Mouse (Mus musculus) gastrocnemius, postnatal 36 days (tissue): ENCODE data around the gene Tmem117. TPM values are rescaled to one million over a fixed set of nuclear protein-coding genes. Genes with fewer than 3 reads are reported as not detected.
A peak's percentile ranks its signal among the peaks of the same experiment; 100 is the strongest.

Experiments used
- DNase-seq, 2 experiments: peaks; one replicate each; pipeline ENCODE4 v3.0.0; 2022
- intact Hi-C: fragments of 180-260 bp; cut with DNase I; formaldehyde crosslinking; loops from one replicate; pipeline ENCODE4 v1.15.1; 2025
- total RNA-seq, 2 experiments: library from RNA; stranded (reverse); gene quantifications; 2 replicates each; pipeline ENCODE4 v1.2.3; 2021

Gene Tmem117
- total RNA-seq, 2 experiments from 2014 or later: 21.2 to 21.3 TPM

DNA sequence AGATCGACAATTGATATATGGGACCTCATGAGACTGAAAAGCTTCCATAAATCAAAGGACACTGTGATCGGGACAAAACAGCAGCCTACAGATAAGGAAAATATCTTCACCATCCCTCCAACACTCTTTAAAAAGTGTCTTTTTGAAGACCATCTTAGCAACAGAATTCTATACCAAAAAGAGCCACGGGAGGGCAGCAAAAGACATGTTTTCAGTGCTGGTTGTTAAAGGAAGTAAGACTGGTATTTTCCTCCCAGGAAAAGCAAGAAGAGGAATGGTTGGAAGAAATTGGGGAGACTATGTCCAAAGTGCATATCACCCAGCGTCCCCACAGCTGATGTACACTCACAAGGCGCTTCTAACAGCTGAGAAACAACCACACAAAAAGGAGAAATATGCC is 93.7 kb downstream of the Tmem117 start:
- DNase-seq: peak in 1 of 2 experiments; percentile 24
- intact Hi-C loops: no loop called here

DNA sequence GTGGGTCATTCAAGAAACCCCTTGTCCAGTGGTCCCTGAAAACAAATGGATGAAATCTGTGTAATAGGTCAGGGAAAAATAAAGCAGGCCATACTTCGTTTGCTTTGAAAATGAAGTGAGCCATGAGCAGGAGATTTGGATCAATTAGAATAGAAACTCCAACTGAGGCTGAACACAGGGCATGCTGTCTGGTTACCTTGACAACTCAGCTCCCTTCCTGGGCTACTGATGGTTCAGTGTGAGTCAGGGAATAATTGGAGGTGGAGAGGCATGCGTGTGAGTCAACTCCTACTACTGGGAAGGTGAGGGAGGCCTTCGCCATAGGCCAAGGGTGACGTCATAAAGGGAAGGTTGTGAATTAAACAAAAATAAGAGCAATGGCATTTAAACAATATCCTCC is 103.1 kb downstream of the Tmem117 start:
- DNase-seq: no peak
- intact Hi-C loops: no loop called here

DNA sequence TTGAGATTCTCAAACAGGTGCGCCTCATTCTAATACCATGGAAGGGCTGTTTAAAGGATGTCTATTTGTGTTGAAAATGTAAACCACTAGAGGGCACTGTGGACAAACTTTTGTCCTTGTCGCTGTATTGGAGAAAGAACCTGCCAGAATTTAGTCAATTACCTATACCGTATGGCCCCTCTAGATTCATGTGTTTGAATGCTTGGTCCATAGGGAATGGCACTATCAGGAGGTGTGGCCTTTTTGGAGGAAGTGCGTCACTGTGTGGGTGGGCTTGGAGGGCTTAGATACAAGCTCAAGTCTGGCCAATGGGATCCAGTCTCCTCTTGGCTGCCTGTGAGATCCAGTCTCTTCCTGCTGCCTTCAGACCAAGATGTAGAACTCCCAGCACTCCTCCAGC is 140.2 kb downstream of the Tmem117 start:
- intact Hi-C loops: no loop called here
- no peak for DNase-seq

DNA sequence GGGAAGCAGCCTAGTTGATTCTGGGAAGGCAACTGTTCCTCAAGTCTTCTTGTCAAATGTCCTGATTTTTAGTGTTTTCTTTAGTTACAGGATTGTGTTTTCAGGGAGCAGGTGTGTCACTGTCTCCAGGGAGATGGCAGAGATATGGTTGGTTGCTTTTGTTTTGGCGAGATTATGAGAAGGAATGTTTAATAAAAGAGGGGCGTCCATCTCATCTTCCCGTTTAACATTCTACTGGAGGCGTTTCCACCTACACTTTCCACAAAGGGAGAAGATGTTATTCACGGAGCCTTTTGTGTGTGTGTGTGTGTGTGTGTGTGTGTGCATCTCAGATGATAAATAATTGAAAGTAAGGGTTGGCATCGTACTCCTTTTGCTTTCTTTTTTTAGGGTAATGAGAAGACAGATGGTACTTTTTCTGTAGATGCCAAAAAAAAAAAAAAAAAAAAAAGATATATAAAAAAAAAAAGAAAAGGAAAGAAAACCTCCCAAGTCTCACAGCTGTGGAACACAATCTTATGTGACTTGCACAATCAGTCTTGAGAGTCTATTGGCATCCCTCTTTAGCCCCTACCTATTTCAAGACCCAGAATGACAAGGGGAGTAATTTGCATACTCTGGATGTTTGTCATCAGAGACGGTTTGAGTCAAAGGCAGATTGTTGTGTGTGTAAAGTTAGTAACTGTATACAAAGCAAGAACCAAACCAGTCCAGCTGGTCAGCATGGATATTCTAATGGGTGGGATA is 142.0 kb downstream of the Tmem117 start:
- no peak for DNase-seq
- intact Hi-C loops: loop anchor here (2.0 kb wide), 1 partner anchor 802 kb away; no protein-coding TSS in a partner anchor

DNA sequence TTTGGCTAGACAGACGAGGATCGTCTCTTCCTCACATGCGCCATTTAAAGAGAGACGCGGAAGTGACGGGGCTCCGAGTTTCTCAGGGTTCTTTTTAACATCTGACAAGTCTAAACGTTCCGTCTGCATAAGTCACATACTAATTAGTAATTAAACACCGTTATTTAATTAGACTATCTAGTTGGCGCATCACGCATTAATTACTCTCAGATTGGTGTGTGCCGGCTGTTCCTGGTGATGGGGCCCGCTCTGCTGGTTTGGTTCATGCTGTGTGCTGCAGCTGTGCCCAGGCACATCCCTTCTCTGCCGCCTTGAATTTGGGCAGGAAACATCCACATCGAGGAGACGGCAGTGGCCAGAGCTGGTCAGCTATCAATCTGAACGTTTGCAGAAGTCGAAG is 142.7 kb downstream of the Tmem117 start:
- DNase-seq: no peak
- intact Hi-C loops: loop anchor here (2.0 kb wide), 1 partner anchor 801 kb away; no protein-coding TSS in a partner anchor

DNA sequence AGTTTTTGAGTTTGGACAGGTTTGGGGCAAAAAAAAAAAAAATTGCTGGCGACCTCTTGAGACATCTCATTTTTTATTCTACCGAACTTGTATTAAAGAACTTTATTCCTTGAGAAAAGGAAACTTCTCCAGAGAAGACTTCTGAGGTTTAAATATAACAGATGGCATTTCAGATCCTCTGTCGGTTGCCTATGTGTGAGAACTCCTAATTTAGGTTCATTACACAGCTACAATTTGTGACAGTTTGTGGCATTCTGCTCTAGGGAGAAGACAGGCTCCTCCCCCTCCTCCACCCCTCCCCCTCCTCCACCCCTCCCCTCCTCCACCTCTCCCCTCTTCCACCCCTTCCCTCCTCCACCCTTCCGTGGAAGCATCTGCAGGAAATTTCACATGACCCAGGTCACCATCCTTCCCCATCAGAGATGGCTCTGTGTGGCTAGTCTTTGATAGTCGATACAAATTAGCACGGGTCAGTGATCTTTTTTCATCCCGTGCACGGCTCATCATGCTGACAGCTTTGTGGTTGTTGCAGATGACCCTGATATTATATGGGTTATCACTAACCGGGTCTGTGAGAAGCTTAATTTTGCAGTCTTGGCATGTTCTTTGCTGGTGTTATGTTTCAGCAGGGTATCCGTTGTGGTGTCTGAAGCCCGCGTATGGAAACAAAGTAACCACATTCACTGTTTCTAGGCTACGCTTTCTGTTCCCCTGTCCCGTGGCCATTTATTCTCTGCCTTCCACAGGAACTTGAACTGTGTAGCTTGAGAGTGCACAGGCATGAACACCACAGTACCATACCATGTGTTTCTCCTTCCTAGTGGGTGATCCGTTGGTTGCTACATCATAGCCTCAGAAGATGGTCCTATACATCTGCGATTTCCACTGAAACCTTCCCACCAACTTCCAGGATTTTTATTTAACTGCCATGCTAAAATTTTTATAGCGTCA is 147.4 kb downstream of the Tmem117 start:
- no peak for DNase-seq
- intact Hi-C loops: no loop called here

DNA sequence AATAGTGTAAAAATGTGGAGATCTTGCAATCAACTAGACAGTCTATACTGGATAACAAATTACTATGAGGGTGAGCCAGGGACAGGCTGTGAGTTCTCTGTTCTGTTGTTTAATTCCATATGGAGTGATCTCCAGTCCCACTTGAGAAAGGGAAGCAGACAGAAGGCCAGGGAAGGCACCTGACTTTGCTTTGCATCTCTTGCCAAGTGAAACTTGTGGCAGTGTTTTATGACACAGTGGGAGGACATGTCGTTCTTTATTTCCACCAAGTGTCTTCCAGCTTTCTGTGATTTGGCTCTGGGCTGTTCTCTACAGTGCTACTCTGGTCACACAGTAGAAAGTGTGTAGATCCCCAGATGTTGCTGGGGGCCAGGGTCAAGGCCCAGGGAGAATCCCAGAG is 152.5 kb downstream of the Tmem117 start:
- intact Hi-C loops: no loop called here
- DNase-seq: no peak

DNA sequence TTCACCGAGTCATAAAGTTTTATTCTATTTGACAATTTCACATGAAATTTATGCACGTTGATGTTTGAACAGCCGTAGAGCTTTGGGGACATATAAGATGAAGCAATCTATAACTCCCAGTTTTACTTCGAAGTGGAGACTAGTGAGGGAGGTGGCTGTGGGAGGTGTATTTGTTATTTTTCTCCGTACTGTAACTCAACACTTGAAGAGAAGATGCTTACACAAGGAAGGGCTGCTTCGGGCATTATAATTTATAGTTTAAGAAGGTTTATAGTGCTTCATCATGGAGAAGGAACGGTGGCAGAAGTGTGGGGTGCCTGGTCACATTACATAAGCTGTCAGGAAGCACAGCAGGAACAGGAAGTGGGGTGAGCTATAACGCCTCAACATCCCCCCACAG is 164.4 kb downstream of the Tmem117 start:
- no peak for DNase-seq
- intact Hi-C loops: no loop called here

DNA sequence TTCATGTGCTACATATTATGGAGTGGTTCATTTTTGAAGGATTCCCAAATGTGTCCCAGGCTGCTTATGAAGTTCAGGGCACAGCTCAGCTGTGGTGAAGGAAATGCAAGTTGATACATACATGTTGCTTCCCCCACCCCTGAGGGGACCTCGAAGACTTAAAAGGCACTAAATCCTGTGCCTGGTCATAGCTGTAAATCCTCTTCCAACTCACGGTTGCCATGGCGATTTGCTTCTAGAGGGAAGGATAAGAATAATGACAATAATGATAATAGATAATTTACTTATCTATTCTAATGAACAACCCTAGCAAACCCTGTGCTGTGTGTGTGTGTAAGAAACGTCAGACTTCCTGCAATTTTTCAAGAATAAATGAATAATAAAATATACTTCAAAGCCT is 166.5 kb downstream of the Tmem117 start:
- intact Hi-C loops: no loop called here
- DNase-seq: no peak

DNA sequence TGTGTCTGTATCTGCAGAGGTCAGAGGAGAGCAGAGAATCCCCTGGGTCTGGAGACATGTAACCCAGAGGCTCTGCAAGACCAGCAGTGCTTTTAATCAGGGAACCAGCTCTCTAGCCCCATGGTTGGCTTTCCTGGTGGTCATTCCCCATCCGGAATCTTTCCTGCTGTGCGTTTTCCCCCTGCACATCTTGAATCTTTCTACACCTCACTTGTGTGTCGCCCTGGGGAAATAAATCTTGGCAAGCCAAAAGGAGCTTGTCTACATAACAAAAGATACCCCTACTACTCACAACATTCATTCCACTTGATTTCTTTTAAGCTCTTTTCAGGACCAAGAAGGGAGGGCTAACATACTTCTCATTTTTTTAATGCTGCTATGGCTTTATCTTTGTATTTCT is 169.2 kb downstream of the Tmem117 start:
- intact Hi-C loops: no loop called here
- DNase-seq: no peak

DNA sequence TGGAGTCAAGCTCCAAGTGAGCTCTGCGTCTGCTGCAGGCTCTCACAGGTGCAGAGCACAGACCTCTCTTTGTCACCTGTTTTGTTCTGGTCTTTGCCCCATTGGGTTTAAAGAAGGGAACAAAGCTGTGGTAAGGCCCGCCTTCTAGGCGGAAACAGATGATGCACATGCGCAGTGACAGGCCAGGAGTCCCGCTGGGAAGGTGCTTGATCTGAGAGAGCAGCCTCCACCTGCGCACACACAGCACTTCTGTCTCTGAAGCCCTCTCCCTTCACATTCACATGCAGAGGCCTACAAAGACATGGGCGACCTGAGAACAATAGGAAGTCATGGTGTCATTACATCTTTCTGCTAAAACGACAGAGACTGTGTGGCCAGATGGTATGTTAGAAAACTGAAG is 172.4 kb downstream of the Tmem117 start:
- intact Hi-C loops: no loop called here
- DNase-seq: no peak

DNA sequence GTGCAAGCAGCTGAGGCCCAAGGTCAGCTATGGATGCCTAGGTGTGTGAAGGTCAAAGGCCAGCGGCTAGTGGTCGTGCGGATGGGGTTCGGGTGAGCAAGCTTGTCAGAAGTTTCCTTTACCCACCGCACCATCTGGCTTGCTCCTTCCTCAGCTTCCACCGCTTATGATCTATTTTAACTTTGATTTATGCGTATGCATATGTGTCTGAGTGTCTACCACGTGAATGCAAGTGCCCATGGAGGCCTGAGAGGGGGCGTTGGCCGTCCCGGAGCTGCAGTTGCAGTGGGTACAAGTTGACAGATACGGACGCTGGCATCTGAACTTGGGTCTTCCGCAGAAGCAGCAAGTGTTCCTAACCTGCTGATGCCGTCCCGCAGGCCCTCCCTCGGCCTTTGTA is 173.8 kb downstream of the Tmem117 start:
- DNase-seq: no peak
- intact Hi-C loops: no loop called here

DNA sequence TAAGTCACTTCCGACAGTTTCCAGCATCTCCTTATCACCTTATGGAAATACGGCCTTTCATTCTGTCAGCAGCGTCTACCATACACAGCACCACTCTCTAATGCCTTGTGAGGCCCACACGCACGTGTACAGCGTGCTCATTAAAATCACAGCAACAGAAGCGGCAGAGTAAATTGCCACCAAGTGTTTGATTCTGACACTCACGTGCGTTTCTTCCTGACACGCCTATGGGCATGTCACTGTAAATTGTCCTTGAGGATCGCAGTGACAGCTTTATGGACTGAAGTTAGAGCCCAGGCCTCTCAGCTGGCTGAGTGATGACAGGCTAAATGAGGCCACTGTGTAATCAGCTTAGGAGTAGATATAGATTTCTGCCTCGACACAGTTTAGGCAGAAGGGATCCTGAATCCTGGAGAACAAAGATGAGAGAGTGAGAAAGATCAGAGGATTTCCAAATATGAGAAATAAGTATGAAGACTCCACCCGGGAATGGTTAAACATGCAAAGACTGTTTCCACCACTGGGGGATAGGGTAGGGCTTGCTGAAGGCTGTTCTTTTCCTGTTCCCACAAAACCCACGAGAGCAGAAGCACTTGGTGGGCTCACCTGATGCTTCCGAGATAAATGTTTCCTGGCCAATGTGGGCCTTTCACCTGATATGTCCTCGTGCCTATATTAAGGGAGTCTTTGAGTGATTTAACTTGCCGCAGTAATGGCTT is 174.8 kb downstream of the Tmem117 start:
- no peak for DNase-seq
- intact Hi-C loops: no loop called here

DNA sequence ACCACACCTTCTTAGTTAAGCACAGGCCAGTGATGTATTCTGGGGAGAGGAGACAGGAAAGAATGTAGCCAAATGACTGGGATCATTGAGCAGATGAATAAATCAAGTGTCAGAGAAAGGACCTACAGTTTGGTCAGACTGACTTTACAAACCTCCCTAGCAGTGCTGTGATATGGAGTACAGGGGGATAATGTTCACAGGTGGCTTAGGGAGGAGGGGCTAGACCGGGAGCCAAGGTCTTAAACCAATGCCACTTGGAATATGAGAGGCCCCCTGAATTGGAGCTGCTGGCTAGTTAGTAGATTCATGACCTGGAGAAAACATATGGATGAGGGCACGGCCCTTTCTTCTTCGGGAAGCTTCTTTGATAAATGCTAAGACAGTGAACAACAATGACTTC is 177.0 kb downstream of the Tmem117 start:
- no peak for DNase-seq
- intact Hi-C loops: no loop called here

DNA sequence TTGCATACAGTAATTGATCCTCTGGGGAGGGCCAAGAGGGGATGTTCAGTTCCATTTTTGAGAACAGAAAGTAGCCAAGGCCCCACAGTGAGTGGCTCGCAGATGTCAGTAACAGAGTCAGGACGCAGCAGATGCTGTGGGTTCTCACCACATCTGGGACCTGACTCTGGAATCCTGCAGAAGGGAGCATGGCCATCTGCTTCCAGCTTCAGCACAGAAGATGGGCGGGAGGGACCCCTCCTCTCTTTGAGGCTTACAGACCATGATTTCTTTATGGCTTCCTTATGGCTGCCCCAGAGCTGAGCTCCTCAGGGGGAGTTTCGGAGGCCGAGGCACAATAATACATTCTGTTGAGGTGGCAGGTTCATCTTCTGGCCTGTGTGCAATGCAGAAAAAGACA is 182.5 kb downstream of the Tmem117 start:
- DNase-seq: no peak
- intact Hi-C loops: no loop called here

DNA sequence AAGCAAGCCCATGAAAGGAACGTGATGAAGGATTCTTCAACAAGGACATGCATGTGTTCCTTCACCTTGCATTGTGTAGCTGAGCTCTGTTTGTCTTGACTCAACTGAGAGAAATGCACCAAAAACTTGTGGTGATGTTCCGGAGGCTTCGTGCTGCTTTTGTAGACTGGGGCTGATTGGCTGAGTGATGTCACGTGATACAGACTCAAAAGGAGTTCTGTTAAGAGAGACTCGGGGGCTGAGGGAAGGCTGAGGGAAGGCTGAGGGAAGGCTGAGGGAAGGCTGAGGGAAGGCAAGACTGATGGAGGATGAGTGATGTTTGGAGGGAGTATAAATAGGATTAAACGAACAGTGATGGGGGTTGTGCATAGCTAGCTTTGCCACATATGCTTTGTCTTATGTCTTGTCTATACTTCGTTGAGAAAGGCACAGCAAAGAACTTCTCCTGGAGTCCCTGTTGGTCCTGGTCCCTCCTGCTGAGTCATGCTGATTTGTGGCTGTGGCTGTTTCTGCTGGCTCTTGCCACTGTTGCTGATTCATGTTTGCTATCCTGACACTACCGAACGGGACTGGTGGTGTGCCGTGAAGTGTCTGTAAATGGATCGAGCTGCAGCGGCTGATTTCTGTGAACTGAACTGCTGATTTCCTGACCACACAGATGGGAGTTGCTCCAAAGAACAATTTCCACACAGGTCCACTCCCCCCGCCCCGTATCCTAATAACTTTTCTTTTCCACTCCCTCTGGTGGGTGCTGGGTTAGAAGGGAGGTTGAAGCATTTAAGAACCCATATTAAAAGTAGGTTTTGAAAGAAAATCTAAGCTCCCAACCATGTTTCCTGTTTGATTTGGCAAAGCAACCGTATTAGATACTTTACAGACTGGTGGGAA is 185.4 kb downstream of the Tmem117 start:
- DNase-seq: no peak
- intact Hi-C loops: no loop called here

DNA sequence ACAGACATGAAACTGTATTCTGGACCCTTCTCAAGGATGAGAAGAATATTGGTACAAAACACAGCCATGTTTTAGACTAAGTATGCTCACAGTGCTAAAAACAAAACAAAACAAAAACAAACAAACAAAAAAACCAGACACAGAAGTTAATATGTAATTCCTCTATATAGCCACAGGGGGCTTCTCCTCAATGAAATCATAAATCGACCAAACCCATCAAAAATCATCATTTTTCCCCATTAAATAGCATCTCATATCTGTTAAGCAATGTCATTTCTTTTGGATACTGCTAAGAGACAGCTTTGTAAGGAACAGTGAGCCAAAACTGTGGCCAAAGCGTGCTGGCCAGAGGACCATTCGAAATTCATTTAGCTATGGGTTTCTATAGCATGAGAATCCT is 206.6 kb downstream of the Tmem117 start:
- DNase-seq: no peak
- intact Hi-C loops: no loop called here

DNA sequence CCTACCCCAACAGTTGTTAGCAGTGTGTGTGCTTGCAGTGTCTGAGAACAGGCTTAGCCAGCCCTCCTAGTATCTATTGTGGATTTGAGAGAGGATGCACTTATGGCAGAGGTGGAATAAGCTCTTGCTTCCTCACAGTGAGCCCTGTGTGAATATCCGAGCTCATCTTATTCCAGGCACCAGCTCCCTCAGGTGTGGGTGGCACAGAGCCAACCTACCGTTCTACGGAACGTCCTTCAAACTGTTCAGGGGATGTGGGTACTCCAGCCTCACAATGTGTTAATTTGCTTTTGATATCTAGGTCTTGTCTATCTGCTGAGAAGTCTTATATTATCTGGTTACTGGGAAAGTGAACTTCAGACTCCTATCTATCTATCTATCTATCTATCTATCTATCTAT is 209.6 kb downstream of the Tmem117 start:
- DNase-seq: no peak
- intact Hi-C loops: no loop called here

DNA sequence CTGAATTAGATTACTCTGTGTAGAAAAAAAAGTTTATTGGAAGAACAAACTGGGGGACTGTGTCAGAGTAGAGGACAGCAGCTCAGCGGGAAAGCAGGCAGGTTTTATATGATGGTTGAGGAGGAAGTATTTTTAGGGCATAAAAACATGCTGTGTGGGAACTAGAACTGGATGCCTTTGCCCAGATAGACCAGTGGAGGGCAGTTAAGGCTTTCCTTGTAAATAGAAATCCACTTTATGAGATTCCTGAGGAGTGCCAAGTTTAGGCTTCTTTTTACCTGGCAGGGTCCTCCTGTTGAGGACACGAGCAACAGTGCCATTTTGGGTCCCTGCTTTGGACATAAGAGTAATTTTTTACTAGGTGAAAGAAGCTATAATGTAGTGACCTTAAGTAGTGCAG is 218.5 kb downstream of the Tmem117 start:
- DNase-seq: no peak
- intact Hi-C loops: no loop called here

DNA sequence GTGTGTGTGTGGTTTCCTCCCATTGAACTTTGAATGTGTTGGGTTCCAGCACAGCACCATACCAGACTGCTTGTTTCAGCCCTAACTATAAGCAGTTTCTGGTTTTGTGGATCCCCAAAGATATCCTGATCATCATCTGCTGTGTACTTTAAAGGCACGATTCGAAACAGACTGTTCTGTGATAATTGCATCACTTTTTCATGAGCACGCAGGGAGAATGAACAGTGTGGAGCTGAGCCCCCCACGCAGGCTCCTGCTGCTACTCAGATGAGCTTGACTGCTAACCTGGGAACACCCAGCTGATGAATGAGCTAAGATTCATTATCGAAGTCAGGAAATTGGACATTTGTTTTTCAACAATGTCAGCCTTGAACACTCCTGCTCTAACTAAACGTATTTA is 230.6 kb downstream of the Tmem117 start:
- no peak for DNase-seq
- intact Hi-C loops: no loop called here
